Mouse (Mus musculus): ENCODE data around the gene Ttc7.

Gene Ttc7

GRCm38 (mm10) chr17:87312924-87313870 lies 30.5 kb downstream of the Ttc7 start:
- DNase-seq (ENCODE audit: low spot score in 2 of 2), result no peak

- DNase-seq (ENCODE audit: low spot score in 2 of 2), result no peak
These were observed 31.4 kb downstream of the Ttc7 start for GRCm38 (mm10) chr17:87314121-87314520.

- DNase-seq (ENCODE audit: low spot score in 2 of 2), result peak; percentile 33 to 44
These were observed 31.9 kb downstream of the Ttc7 start for GRCm38 (mm10) chr17:87314530-87314946.

GRCm38 (mm10) chr17:87315021-87315531 lies 32.4 kb downstream of the Ttc7 start:
- DNase-seq (ENCODE audit: low spot score in 2 of 2), result peak; percentile 81 to 88

- no peak for DNase-seq (ENCODE audit: low spot score in 2 of 2)
These were observed 33.4 kb downstream of the Ttc7 start for GRCm38 (mm10) chr17:87315891-87316763.

GRCm38 (mm10) chr17:87317271-87317670 lies 34.6 kb downstream of the Ttc7 start:
- DNase-seq (ENCODE audit: low spot score in 2 of 2), result no peak

- DNase-seq (ENCODE audit: low spot score in 2 of 2), result no peak
These were observed 35.3 kb downstream of the Ttc7 start for GRCm38 (mm10) chr17:87317947-87318346.

GRCm38 (mm10) chr17:87321673-87322072 lies 39.0 kb downstream of the Ttc7 start:
- DNase-seq (ENCODE audit: low spot score in 2 of 2), result no peak

- DNase-seq (ENCODE audit: low spot score in 2 of 2), result no peak
These were observed 40.5 kb downstream of the Ttc7 start for GRCm38 (mm10) chr17:87323215-87323614.

- DNase-seq (ENCODE audit: low spot score in 2 of 2), result no peak
These were observed 42.8 kb downstream of the Ttc7 start for GRCm38 (mm10) chr17:87325501-87325900.

GRCm38 (mm10) chr17:87326987-87327386 lies 44.3 kb downstream of the Ttc7 start:
- DNase-seq (ENCODE audit: low spot score in 2 of 2), result no peak

- DNase-seq (ENCODE audit: low spot score in 2 of 2), result no peak
These were observed 45.0 kb downstream of the Ttc7 start for GRCm38 (mm10) chr17:87327645-87328044.

- no peak for DNase-seq (ENCODE audit: low spot score in 2 of 2)
These were observed 45.6 kb downstream of the Ttc7 start for GRCm38 (mm10) chr17:87328177-87328768.

GRCm38 (mm10) chr17:87329144-87329700 lies 46.5 kb downstream of the Ttc7 start:
- no peak for DNase-seq (ENCODE audit: low spot score in 2 of 2)

- DNase-seq (ENCODE audit: low spot score in 2 of 2), result no peak
These were observed 47.7 kb downstream of the Ttc7 start for GRCm38 (mm10) chr17:87330250-87330920.

GRCm38 (mm10) chr17:87330921-87331291 lies 48.2 kb downstream of the Ttc7 start:
- no peak for DNase-seq (ENCODE audit: low spot score in 2 of 2)

GRCm38 (mm10) chr17:87331336-87332141 lies 48.9 kb downstream of the Ttc7 start:
- DNase-seq (ENCODE audit: low spot score in 2 of 2), result no peak

GRCm38 (mm10) chr17:87332142-87332815 lies 49.6 kb downstream of the Ttc7 start:
- DNase-seq (ENCODE audit: low spot score in 2 of 2), result no peak

GRCm38 (mm10) chr17:87332887-87333286 lies 50.2 kb downstream of the Ttc7 start:
- no peak for DNase-seq (ENCODE audit: low spot score in 2 of 2)

GRCm38 (mm10) chr17:87334162-87334561 lies 51.5 kb downstream of the Ttc7 start:
- DNase-seq (ENCODE audit: low spot score in 2 of 2), result no peak
